Mouse (Mus musculus) left cerebral cortex, adult 11 months (tissue): ENCODE results near the gene Nucb2.

Experiments
- DNase-seq: peaks from one replicate; pipeline ENCODE4 v3.0.0; 2022; ENCODE audit warnings: low spot score

The Nucb2 gene

DNA sequence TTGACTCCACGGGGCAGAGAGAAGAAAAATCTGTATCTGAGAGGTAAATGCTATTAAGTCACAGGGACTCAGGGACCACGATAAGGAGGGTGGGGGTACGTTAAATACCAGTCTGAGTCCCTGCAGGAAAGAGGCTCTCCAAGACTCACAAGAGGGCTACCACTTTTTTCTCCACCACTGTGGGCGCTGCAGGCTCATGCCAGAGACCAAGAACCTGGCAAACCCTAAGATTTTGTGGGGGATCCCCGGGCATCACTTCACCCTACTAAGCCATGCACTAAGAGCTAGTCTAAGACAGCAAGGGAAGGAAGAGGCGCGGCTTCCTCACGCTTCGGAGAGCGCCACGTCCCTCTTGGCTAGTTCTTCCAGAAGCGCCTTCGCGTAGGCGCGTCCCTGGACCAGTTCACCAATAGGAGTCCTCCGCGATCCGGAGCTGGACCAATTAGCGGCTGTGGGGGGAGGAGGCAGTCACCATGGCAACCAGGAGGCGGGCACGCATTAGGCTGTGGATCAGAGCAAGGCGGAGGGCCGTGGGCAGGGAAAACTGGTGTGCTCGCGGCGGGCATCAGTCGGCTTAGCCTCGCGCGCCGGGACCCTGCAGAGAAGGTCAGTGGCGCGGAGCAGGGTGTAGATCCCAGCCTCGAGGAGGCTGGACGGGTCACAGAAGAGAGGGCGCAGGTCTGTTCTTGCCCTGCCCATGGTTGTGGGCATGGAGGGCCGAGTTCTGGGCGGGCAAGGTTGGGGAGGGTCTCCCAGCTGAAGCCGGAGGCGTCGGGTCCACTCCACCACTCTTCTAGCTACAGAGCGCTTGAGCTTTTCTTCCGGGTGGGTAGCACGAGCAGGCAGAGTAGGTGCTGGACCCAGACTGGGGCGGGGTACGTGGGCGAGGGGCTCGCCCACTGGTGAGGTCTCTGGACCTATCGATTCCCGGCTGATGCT is at the start of gene Nucb2:
Nucb2 (plus strand) TSS at position 491 of the 939 bp plus-strand sequence.
- DNase-seq: peak; percentile 99

DNA sequence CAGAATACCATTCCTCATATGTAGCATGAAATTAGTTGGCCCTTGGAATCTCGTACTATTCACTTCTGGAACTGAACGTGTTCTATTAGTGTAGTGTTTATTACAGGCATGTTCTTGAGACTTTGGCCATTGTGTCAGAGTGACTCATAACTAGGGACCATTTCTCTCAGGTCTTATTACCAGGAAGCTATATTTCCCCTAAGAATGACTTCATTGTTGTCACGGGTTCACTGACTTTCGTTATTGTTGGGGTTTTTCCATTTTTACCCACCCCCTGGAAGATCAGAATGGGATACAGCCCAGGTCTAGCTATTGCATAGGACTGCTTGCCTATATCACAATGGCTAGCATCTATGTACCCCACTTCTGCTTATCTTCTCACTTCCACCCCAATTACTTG is 47.2 kb upstream of the Nucb2 start:
- no peak for DNase-seq

DNA sequence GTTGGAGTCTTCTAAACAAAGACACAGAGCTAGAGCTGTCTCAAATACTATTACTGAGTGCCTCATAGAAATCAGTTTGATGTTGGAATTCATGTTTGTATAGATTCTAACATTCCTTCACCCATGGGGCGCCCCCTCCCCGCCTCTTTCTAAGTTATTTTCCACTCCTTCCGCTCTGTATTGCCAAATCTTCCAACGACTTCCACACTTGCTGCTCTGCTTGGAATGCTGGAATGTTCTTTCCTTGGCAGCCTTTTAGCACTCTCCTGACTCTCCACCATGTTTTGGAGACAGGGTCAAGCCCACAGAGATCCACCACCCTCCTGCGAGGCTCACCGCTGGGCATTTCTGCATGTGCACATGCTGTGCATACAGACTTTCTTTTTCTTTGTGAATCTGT is 46.8 kb upstream of the Nucb2 start:
- DNase-seq: no peak

DNA sequence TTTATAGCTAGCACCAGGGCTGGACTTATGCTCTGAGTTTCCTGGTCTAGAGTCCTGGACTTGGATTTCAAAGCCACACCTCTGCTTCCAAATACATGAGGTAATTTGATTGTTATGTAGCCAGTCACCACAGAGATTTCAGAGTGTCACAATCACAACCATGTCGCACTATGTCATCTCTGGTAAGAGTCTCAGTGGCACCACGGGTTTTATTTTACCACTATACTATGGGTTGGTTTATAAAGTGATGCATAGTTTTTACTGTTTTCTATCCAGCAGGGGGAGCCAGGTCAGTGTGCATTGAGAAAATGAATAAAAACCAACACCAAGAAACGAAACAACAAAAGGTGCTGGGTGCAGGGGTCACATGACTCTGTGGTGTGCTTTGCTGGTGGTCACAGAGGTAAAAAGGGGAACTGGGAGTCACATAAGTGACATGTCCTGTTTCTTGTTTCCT is 45.2 kb upstream of the Nucb2 start:
- DNase-seq: no peak

DNA sequence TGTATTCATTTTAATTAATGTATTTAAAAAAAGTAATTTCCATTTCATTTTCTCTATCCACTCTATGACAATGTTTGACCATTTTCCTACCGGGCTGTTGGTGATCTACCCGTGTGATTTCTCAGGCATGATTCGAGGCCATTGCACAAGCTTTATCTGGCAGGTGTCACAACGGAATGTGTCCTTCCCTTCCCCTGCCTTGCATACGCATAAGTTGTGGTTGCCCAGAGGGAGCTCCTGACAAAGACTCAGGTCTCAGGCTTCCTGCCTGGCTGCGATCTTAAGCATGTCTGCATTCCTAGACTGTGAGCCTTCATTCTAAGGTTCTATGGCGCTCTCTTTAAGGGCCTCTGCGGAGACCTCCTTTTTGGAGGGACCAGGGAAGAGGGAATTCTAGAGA is 42.1 kb upstream of the Nucb2 start:
- DNase-seq: no peak

DNA sequence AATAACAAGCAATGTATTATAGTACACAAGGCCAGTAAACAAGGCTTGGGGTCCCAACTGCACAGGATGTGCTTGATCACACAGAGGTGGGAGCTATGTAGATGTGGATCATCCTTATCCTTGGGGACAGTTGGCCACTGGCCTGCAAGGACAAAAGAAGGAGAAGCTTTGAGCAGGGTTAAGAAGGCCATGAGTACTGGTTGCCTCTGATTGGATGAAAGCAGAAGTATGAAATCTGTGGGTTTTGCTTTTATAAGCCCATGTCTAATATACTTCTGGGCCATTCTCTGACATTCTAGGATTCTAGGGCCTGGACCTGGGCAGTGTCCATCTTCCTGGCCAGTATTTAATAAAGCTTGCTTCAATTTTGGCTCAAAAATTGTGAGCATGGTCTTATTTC is 28.3 kb upstream of the Nucb2 start:
- no peak for DNase-seq

DNA sequence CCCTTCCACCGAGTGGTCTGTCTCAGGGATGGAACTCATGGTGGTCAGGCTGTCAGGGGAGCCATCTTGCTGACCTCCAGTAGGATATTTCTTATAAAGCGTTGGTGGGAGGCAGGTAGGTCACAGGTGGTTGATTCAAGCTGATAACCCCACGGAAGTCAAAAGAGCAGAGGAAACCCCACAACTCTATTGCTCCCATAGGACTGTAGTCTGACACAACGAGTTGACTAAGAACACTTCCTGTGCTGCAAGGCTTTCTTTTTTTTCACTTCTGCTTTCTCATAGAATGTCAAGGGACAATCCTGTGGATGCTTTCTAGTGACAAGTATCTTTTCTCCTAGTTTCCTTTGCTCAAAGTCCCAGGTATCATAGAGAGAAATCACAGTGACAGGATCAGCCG is 27.9 kb upstream of the Nucb2 start:
- DNase-seq: no peak

DNA sequence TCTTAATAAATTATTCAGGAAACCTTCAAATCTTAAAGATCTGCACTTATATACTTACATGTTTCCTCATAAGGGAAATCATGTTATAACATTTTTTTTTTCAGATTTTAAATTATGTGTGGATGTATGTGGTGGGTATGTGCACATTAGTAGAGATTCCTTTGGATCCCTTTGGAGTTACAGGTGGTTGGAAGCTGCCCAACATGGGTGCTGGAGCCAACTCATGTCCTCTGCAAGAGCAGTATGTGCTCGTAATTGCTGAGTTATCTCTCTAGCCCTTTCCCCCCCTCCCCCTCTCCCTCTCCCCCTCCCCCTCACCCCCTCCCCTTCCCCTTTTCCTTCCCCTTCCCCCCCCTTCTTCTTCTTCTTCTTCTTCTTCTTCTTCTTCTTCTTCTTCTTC is 21.1 kb upstream of the Nucb2 start:
- DNase-seq: no peak

DNA sequence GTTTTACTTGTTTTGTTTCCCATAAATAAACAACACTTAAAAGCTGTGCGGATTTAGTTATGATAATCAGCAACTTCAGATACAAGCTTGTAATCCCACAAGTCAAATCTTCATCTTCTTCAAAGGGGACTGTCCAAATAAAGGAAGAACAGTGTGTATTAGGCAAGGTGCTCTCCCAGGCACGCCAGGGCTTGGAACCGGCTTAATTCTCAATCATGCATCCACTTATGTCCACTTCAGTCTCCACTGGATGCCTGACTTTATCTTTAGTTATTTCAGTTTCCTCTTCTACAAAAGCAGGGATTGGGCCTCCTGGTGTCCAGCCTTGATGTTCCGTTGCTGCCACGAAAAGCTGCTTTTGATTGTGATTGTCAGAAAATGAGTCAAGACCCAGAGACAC is 20.4 kb upstream of the Nucb2 start:
- DNase-seq: no peak

DNA sequence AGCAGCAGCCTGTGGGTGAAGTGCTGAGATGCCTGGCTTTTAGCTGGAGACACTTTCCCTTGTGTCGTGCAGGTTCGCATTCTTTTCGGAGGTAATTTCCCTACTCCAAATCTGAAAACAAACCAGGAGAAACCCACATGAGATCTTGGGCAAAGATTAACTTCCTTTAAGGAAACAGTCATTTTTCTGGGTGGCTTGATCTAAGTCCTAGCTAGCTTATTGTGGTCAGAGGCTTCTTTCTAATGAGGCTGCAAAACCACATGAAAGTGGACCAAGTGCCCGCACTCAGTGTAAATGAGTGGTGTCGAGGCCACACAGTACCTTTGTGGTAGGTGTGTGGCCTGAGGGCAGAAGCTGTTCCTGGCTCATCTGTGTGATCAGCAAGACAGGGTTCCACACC is 20.0 kb upstream of the Nucb2 start:
- no peak for DNase-seq

DNA sequence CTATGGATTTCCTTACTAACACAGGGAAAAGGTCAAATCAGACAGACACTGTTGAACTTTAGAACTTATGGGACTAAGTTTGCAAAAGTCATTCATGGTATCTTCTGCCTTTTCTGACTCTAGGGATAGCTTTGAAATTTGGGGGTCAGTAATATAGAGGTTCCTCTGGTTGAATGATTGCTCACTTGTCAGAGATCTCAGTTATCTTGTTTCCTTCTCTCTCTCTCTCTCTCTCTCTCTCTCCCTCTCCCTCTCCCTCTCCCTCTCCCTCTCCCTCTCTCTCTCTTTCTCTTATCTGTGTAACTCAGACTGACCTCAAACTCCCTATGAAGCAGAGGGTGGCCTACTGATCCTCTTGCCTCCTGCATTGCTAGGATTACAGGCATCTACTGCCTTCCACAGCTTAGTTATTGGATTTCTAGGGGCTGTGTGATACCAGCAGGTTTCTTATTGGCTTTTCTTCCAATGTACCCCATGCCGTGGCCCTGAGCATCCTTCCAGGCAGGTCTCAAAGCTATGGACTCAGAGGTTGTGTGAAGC is 19.0 kb upstream of the Nucb2 start:
- DNase-seq: no peak

DNA sequence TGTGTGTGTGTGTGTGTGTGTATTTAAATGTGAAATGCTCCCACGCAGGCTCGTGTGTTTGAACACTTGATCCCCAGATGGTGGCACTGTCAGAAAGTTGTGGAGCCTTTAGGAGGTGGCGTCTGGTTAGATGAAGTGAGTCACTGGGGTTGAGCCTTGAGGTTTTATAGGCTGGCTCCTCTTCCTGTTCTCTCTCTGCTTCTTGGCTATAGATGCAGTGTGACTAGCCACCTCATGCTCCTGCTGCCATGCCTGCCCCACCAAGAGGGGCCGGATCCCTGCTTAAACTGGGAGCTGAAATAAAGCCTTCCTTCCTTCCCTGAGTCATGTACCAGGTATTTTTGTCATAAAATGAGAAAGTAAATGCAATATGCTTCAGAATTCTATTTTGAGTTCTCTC is 13.1 kb upstream of the Nucb2 start:
- no peak for DNase-seq

DNA sequence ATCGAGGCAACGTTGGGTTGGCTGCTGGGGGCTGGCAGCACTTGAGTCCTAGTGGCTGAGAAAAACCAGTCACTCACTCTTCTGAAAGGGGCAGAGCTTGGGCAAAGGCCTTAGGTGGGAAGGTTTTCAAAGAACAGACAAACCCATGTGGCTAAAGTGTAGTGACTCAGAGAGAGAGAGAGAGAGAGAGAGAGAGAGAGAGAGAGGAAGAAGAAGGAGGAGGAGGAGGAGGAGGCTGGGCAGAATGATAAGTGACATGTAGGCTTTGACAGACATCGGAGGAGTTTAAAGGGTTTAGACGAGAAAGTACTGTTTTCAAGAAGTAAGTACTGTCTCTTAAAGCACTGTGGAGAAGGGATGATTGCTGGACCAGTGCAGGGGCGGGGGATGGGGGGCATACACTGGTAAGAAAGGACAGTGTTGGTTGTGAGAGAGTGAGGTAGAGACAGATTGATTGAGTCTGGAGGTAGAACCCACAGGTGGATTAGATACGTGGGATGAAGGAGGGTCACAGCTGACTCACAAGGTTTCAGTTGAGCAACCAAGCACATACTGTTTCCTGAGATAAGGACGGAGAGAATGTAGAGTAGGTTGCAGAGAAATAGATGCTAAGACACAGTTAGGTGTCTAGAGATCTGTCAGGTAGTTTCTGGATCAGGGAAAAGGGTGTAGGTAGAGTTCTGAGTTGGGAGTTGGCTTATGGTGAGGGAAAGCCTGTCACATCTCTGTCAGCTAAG is 10.7 kb upstream of the Nucb2 start:
- no peak for DNase-seq

DNA sequence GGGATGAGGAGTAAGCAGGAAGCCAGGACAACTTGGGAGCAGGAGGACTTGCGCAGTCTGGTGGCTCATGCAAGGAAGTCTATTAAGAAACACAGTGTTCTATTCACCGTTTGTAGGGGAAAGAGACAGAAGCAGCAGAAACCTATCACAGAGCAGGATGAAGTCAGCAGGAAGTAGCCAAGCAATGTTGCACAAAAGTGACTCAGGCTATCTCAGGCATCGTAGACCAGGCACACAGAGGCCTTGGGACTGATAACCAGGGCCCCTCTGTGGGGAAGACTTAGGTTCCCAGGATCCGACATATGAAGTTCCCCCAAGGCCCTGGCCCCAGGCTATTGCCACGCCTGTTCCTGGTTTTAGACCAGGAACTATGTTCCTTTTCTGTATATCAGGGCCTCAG is 9.6 kb upstream of the Nucb2 start:
- no peak for DNase-seq

DNA sequence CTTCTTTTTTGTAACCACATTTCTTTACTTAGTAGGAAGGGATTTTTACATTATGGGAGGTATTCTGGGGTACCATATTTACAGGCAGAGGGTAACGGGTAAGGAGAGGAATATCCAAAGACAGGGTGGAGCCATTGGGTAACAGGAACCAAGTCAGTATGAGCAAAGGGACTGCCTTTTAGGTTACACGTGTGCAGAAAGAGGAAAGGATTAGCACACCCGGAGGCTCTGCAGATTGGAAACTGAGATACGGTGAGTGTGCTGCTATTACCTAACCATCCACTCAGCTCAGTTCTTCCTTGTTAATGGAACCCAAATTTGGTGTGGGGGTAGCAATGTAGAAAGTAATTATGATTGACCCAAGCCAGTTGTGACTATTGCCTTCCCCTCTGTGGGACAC is 7.4 kb upstream of the Nucb2 start:
- DNase-seq: no peak

DNA sequence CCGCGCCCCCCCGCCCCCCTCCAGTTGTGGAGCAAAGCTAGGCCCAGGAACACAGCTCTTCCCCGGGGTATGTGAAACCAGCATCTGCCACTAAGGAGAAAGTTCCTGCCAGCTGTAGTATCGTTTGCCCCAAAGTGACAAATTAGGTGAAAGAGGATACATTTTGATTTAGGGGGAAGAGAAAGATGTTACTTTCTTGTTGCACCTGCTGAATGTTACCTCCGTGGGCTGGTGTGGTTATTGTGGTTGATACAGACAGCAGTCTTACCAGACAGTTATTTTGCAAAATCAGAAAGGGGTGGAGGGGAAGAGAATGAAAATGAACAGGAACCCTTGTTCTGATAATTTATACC is 625 bp downstream of the Nucb2 start:
- no peak for DNase-seq

DNA sequence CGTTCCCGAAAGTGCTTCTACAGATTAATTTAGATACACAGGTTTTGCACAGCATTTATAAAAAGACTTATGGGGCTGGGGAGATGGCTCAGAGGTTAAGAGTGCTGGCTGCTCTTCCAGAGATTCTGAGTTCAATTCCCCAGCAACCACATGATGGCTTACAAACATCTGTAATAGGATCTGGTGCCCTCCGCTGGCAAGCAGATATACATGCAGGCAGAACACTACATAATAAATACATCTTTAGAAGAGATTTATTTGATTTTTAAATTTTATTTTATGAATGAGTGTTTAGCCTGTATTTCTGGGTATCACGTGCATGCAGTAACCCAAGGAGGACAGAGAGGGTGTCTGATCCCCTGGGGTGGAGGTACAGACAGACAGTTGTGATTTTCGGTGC is 9.9 kb downstream of the Nucb2 start:
- no peak for DNase-seq

DNA sequence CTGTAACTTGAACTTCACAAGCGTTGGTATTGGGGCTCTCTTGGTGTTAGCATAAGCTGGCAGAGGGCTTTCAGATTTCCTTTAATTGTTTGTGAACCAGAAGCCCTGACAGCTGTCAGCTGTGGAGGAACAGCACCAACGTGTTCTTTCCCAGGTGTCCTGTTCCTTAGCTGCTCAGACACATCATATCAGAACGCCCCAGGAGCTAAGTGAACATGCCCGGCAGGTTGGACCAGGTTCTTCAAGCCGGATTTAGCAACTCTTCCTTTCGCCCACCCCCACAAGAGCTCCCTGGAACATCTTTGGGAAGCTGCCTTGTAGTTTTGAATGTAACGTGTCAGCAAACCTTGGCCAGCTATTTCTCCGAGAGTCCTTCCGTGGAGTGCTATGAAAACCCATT is 10.4 kb downstream of the Nucb2 start:
- DNase-seq: no peak

DNA sequence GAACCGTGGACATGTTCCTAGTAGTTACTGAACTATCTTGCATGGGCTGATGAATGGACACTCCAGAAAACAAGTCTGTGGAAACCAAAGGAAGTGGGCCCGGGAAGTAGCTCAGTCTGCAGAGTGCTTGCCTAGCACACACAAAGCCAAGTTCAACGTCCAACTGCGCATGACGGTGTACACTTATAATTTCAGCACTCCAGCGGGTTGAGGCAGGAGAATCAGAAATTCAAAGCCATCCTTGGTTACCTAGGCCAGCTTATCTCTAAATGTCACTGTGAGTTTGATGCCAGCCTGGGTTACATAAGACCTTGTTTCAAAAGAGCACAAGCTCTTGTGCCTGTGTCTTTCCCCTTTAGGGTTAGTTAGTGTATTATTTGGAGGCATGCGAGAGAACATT is 10.9 kb downstream of the Nucb2 start:
- DNase-seq: no peak

DNA sequence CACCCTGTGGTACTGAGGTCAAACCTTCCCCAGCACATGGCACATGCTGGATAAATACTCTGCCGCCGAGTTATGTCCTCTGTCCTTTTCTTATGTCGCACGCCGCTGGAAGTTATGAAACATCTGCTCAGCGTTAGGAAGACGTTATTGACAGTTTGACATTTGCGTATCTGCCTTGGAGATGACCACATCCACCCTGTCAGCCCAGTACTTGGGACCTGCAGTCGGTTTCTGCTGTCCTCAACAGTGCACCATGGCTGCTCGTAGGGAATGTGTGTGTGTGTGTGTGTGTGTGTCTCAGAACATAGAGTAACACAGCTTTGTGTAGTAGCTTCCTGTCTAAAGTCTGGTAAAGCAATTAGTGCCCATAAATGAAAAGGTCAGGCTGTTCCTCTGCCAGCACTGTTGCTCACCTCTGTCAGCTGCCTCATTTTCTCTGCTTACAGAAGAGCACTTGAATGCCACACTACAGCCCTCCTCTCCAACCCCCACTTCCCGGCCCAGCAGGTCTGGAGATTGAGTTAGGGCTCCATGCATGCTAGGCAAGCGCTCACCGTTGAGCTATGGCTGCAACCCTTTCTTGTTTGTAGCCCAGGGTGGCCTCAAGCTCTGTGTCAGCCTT is 11.5 kb downstream of the Nucb2 start:
- DNase-seq: no peak

DNA sequence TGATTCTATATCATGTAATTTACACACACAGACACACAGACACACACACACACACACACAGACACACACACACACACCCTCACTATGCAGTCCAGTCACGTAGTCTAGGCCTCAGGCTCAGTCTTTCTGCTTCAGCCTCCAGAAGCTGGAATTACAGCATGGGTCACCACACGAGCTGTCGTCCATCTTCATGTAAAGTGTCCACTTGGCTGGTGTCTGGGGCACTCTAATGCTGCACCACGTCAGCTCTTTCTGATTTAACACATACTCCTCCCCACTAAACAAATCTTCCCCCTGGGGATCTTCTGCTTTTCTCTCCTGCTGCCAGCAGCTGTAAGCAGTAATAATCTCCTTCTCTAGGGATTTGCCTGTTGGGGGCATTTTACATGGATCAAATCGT is 13.1 kb downstream of the Nucb2 start:
- no peak for DNase-seq

DNA sequence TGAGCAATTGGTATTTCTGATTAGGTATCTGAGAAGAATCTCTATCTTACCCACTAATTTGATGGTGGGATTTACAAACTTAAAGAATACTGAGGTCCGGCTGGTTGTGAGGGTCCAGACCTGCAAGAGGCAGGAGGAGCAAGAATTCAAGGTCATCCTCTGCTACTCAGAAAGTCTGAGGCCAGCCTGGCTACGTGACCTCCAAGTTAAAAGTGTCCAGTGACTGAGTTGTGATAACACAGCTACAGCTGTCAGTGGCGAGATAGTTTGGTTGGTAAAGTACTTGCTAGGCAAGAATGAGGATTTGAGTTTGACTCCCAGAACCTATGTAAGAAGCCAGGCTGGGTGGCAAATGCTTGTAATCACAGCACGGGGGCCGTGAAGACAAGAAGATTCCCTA is 14.0 kb downstream of the Nucb2 start:
- DNase-seq: no peak

DNA sequence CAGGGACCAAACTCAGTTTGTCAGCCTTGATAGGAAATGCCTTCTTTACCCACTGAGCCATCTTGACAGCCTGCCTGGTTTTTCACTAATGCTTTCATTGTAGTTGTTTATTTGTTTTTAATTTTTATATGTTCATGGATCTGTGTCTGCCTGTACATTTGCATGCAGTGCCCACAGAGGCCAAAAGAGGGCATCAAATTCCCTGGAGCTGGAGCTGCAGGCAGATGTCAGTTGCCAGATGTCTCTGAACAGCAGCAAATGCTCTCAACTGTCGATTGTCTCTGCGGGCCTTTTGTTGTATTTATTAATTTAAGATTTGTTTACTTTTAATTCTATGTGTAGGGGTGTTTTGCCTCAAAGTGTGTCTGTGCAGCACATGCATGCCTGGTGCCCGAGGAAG is 15.6 kb downstream of the Nucb2 start:
- DNase-seq: no peak
